Mouse (Mus musculus): Measurements from ENCODE around the gene Piwil4.

GRCm38 (mm10) chr9:14778341-14778740 is 37.8 kb upstream of the Piwil4 start:
- no peak for TF ChIP-seq CTCF (IDR thresholded peaks at IDR 0.05; ENCODE audit: low read depth, low read length)
- TF ChIP-seq GATA1 (IDR thresholded peaks at IDR 0.05; ENCODE audit: borderline replicate concordance, low read length), result no peak
- no peak for TF ChIP-seq TAL1 (conservative IDR thresholded peaks at IDR 0.05; ENCODE audit: low read depth, low read length)
- no peak for TF ChIP-seq POLR2AphosphoS5 (IDR thresholded peaks at IDR 0.05; ENCODE audit: insufficient replicate concordance, low read depth, low read length)

Data from G1E (cell line).